Mouse (Mus musculus): Measurements from ENCODE around the gene Agtpbp1. TPM values are rescaled to one million over a fixed set of nuclear protein-coding genes. Genes with fewer than 3 reads are reported as not detected.

Agtpbp1 gene
- polyA plus RNA-seq, 1 experiment: 1.7 TPM

DNA sequence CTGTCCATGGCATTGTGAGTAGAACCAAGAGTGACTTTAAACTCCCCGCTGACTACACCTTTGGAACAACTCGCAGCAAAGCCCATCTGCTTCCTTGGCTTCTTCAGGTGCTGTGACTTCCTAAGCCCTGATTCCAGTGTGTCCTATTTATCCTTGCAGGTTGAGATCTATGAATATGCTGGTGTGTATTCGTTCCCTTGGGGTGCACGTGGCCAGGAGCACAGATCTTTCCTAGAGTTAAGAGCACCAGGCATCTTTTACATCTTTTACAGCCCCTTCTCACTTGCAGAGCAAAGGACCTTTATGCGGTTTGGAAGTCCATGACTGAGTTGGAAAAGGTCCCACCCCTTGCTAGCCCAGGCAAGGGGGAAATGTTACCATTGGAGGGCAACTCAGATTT is 139.8 kb downstream of the Agtpbp1 start:
- no peak overlapping the region for H3K4me3 ChIP-seq (ENCODE audit: low read depth, low read length)
- no peaks in the 10 kb centered on the region for H3K4me1 ChIP-seq (ENCODE audit: control insufficient read depth, insufficient read depth, insufficient read length, low read length)
- no peaks in the 10 kb centered on the region for H3K36me3 ChIP-seq (ENCODE audit: control insufficient read depth, insufficient read depth, low read length)
- no peak for TF ChIP-seq POLR2A (IDR thresholded peaks at IDR 0.05; ENCODE audit: low read depth, low read length)
- TF ChIP-seq CTCF (IDR thresholded peaks at IDR 0.05; ENCODE audit: extremely low read depth, insufficient read length, insufficient replicate concordance, low read depth, low read length): no peak
- no peaks in the 10 kb centered on the region for H3K27me3 ChIP-seq (ENCODE audit: control insufficient read depth, insufficient read depth, low read length)
- no peak overlapping the region for H3K27ac ChIP-seq (ENCODE audit: insufficient read depth, low read depth, low read length)
- 85% methylated on average over 5 of the region's 5 CpGs for WGBS

GRCm38 (mm10) chr13:59444371-59444770 is 140.7 kb downstream of the Agtpbp1 start:
- WGBS: 86% methylated on average over 6 of the region's 6 CpGs
- TF ChIP-seq POLR2A (IDR thresholded peaks at IDR 0.05; ENCODE audit: low read depth, low read length): no peak
- no peak for TF ChIP-seq CTCF (IDR thresholded peaks at IDR 0.05; ENCODE audit: extremely low read depth, insufficient read length, insufficient replicate concordance, low read depth, low read length)
- no peak overlapping the region for H3K27ac ChIP-seq (ENCODE audit: insufficient read depth, low read depth, low read length)

DNA sequence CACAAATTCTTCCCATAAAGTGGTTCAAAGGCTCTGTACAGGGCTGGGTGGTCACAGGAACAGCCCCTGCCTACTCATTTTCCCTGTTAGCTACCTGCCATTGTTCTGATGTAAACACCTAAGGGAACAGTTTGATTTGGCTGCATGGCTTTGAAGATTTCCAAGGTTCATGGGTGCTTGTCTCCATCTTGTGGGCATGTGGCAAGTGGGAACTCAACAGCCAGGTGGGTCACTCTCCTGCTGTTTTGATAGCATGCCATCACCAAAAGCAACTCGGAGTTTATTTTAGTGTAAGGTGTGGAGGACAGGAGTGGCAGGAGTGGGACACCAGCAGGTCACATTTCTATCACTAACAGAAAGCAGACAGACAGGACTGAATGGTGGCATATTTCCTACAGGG is 145.3 kb downstream of the Agtpbp1 start:
- TF ChIP-seq CTCF (IDR thresholded peaks at IDR 0.05; ENCODE audit: extremely low read depth, insufficient read length, insufficient replicate concordance, low read depth, low read length) (no peak), POLR2A (IDR thresholded peaks at IDR 0.05; ENCODE audit: low read depth, low read length) (no peak)
- H3K27me3 ChIP-seq (ENCODE audit: control insufficient read depth, insufficient read depth, low read length): no peaks in the 10 kb centered on the region
- H3K4me3 ChIP-seq (ENCODE audit: low read depth, low read length): no peak overlapping the region
- H3K27ac ChIP-seq (ENCODE audit: insufficient read depth, low read depth, low read length): no peak overlapping the region
- H3K4me1 ChIP-seq (ENCODE audit: control insufficient read depth, insufficient read depth, insufficient read length, low read length): no peaks in the 10 kb centered on the region
- no peaks in the 10 kb centered on the region for H3K36me3 ChIP-seq (ENCODE audit: control insufficient read depth, insufficient read depth, low read length)
- WGBS: 72% methylated on average over 1 of the region's 1 CpGs

More at GRCm38 (mm10) chr13:59444371-59444770, 140.7 kb downstream of the Agtpbp1 start:
- no peaks in the 10 kb centered on the region for H3K27me3 ChIP-seq (ENCODE audit: control insufficient read depth, insufficient read depth, low read length)
- H3K4me3 ChIP-seq (ENCODE audit: low read depth, low read length): no peak overlapping the region
- no peaks in the 10 kb centered on the region for H3K36me3 ChIP-seq (ENCODE audit: control insufficient read depth, insufficient read depth, low read length)
- no peaks in the 10 kb centered on the region for H3K4me1 ChIP-seq (ENCODE audit: control insufficient read depth, insufficient read depth, insufficient read length, low read length)

- Histone ChIP-seq H3K36me3 (ENCODE audit: control insufficient read depth, insufficient read depth, low read length) (no peaks in the 10 kb centered on the region), H3K27ac (ENCODE audit: insufficient read depth, low read depth, low read length) (no peak overlapping the region), H3K27me3 (ENCODE audit: control insufficient read depth, insufficient read depth, low read length) (no peaks in the 10 kb centered on the region), H3K4me1 (ENCODE audit: control insufficient read depth, insufficient read depth, insufficient read length, low read length) (no peaks in the 10 kb centered on the region), H3K4me3 (ENCODE audit: low read depth, low read length) (no peak overlapping the region)
- 88% methylated on average over 1 of the region's 1 CpGs for WGBS
- TF ChIP-seq POLR2A (IDR thresholded peaks at IDR 0.05; ENCODE audit: low read depth, low read length) (no peak), CTCF (IDR thresholded peaks at IDR 0.05; ENCODE audit: extremely low read depth, insufficient read length, insufficient replicate concordance, low read depth, low read length) (peak; percentile 30; the same call in 1 of the 2 replicates)
These were observed 150.5 kb downstream of the Agtpbp1 start for GRCm38 (mm10) chr13:59434554-59434953.

GRCm38 (mm10) chr13:59431124-59431864 is 153.7 kb downstream of the Agtpbp1 start:
- WGBS: 50% methylated on average over 18 of the region's 18 CpGs
- no peak for TF ChIP-seq POLR2A (IDR thresholded peaks at IDR 0.05; ENCODE audit: low read depth, low read length)
- no peak for TF ChIP-seq CTCF (IDR thresholded peaks at IDR 0.05; ENCODE audit: extremely low read depth, insufficient read length, insufficient replicate concordance, low read depth, low read length)
- no peak overlapping the region for H3K27ac ChIP-seq (ENCODE audit: insufficient read depth, low read depth, low read length)
- no peaks in the 10 kb centered on the region for H3K27me3 ChIP-seq (ENCODE audit: control insufficient read depth, insufficient read depth, low read length)
- no peaks in the 10 kb centered on the region for H3K36me3 ChIP-seq (ENCODE audit: control insufficient read depth, insufficient read depth, low read length)
- no peak overlapping the region for H3K4me3 ChIP-seq (ENCODE audit: low read depth, low read length)
- H3K4me1 ChIP-seq (ENCODE audit: control insufficient read depth, insufficient read depth, insufficient read length, low read length): no peaks in the 10 kb centered on the region

- no peaks in the 10 kb centered on the region for H3K4me1 ChIP-seq (ENCODE audit: control insufficient read depth, insufficient read depth, insufficient read length, low read length)
- H3K4me3 ChIP-seq (ENCODE audit: low read depth, low read length): no peak overlapping the region
- H3K36me3 ChIP-seq (ENCODE audit: control insufficient read depth, insufficient read depth, low read length): no peaks in the 10 kb centered on the region
- no peaks in the 10 kb centered on the region for H3K27me3 ChIP-seq (ENCODE audit: control insufficient read depth, insufficient read depth, low read length)
- H3K27ac ChIP-seq (ENCODE audit: insufficient read depth, low read depth, low read length): no peak overlapping the region
- TF ChIP-seq POLR2A (IDR thresholded peaks at IDR 0.05; ENCODE audit: low read depth, low read length): no peak
- no peak for TF ChIP-seq CTCF (IDR thresholded peaks at IDR 0.05; ENCODE audit: extremely low read depth, insufficient read length, insufficient replicate concordance, low read depth, low read length)
- WGBS: 83% methylated on average over 6 of the region's 6 CpGs
These were observed 155.7 kb downstream of the Agtpbp1 start for GRCm38 (mm10) chr13:59429369-59429768.

- no peaks in the 10 kb centered on the region for H3K36me3 ChIP-seq (ENCODE audit: control insufficient read depth, insufficient read depth, low read length)
- no peak overlapping the region for H3K27ac ChIP-seq (ENCODE audit: insufficient read depth, low read depth, low read length)
- H3K27me3 ChIP-seq (ENCODE audit: control insufficient read depth, insufficient read depth, low read length): no peaks in the 10 kb centered on the region
- TF ChIP-seq CTCF (IDR thresholded peaks at IDR 0.05; ENCODE audit: extremely low read depth, insufficient read length, insufficient replicate concordance, low read depth, low read length) (no peak), POLR2A (IDR thresholded peaks at IDR 0.05; ENCODE audit: low read depth, low read length) (no peak)
- 78% methylated on average over 5 of the region's 5 CpGs for WGBS
- H3K4me3 ChIP-seq (ENCODE audit: low read depth, low read length): no peak overlapping the region
- H3K4me1 ChIP-seq (ENCODE audit: control insufficient read depth, insufficient read depth, insufficient read length, low read length): no peaks in the 10 kb centered on the region
These were observed 161.2 kb downstream of the Agtpbp1 start for GRCm38 (mm10) chr13:59423871-59424270.
